Mouse (Mus musculus) ovary, postnatal 14 days (tissue): ENCODE measurements around the gene Dytn.

Experiments used
- DNase-seq: peaks from one replicate; pipeline ENCODE4 v3.0.0; 2022; ENCODE audit warnings: low spot score

The Dytn gene

DNA sequence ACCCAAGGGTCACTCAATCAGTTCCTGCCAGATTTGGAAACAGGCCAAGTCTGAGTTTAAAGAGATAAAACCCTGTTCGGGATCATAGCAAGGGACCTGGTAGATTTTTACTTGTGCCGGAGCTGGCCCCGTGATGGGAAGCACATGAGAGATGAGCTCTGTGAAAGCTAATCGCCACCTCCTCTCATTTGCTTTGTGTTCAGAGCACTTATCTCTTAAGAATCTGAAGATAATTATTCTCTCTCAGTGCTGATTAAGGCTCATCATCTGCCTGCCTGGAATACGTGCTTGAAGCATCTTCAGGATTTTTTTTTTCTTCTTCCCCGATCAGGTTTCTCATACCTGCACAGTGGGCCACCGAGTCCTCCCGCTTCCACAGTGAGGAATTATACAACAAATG is 107.6 kb downstream of the Dytn start:
- DNase-seq = no peak

DNA sequence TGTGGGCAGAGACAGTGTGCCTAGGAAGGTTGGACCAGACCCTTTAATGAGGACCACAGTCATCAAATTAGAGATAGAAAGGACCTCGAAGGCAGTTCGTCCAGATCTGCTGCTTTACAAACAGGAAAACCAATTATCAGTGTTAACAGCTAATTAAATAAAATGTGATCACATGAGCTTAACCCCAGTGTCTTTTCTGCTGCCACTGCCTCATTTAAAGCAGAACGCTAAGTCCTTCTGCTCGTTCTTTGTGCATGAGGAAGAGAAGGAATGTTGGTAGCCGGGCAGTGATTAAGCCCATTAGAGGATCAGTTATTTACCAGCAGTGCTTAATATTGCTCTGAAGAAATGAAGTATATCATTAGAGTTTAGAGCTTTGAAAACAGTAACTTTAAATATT is 109.9 kb downstream of the Dytn start:
- no peak for DNase-seq

DNA sequence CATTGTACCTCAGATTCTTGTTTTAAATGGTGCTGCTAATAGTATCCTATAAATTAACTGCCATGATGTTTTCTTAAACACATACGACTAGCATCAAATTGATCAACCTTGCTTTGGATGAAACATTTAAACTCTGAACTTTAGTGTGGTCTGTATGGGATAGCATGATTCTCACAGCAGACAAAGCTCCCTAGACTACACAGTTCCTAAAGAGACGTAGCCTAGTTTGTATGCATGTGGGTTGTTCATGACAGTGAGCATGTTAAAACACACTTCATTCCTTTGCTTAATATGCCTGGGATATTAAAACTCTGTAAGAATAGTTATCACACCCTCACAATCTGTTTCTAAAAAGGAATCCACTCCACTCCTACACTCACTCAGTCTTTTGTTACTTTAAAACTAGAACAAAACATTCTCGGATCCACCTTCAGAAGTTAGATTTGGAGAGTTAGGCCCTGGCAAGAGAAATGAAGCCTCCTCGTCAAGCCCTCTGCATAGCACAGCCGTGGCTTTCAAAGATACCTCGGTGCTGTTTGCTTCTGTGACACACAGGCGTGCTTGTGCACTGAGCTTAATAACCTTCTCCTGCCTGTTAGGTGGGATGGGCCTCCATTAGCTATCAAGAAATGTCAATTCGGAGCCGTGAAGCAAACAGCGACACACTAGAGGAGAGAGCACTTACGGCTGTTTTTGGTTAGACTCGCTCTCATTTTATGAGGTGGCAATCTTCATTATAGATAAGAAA is 112.7 kb downstream of the Dytn start:
- DNase-seq = no peak

DNA sequence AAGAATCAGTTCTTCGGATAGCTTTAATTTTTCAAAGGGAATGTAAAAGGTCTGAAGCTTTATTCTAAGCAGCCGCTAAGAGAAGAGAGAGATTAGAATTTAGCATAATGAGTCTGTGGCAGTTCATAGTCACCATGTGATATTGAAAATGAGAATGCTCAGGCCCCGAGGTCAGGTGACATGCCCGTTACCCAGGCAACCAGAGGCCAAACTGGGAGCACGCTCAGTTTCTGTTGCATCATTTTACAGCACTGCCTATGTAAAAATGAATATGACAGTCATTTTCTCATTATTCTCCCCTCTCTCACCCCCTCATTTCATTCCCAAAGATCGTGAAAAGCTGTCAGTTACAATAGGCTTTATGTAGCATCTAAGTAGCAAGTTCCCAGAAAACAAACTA is 113.3 kb downstream of the Dytn start:
- no peak for DNase-seq
